Mouse (Mus musculus): ENCODE measurements around the gene Prss42.
"Not testable (repeated sequence)": the region's sequence is repeated elsewhere in the genome, so short reads cannot be mapped to it uniquely, and the experiment has no call there.

Prss42 gene

GRCm38 (mm10) chr9:110788169-110788568, 9.8 kb upstream of the Prss42 start:
- DNase-seq (ENCODE audit: low spot score in 2 of 2) = no peak

- no peak for DNase-seq (ENCODE audit: low spot score in 2 of 2)
Observed at GRCm38 (mm10) chr9:110790462-110790861, 7.5 kb upstream of the Prss42 start.

GRCm38 (mm10) chr9:110797013-110797412, 953 bp upstream of the Prss42 start:
- DNase-seq (ENCODE audit: low spot score in 2 of 2) = no peak

DNA sequence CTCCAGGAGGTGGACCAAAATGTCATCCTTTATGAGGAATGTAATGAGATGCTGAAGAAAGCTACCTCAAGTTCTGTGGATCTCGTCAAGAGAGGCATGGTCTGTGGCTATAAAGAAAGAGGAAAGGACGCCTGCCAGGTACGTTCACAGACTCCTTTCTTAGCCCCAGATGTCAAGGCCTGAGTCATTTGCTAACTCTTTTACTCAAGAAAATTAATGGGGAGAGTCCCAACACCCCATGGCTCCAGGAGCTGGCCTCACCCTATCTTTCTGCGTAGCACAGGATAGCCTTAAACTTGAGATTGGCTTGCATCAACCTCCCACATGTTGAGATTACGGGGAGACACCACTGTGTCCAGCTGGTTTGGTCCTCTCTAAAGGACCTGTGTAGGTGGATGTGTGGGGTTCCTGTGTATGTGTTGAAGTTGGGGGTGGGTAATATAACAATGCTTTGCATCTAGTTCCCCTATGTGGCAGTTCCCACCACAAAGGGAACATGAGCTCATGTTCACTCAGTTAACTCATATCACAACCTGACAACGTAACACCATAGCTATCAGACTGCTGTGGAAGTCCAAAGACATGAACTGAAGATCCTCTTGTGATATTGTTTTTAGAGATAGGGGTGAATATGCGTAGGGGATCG, 3.0 kb downstream of the Prss42 start:
- no peak for DNase-seq (ENCODE audit: low spot score in 2 of 2)

GRCm38 (mm10) chr9:110803294-110803693, 5.3 kb downstream of the Prss42 start:
- no peak for DNase-seq (ENCODE audit: low spot score in 2 of 2)

DNA sequence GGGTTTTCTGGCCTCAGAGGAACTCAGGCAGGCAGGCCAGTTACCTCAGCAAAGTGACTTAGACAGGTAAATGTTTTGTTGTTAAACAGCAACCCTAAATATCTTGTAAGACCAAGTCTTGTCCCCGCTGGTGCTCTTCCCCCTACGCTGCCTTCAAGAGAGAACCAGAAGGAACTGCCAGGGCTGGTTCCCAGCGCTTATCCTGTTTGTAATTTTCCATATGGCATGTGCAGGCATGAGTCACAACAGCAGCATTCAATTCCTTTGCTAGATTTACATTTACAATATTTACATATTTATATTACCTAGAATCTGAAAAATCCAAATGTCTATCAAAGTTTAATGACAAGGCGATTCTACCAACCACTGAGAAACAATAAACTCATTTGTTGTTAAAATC, 12.1 kb downstream of the Prss42 start:
- no peak for DNase-seq (ENCODE audit: low spot score in 2 of 2)

DNA sequence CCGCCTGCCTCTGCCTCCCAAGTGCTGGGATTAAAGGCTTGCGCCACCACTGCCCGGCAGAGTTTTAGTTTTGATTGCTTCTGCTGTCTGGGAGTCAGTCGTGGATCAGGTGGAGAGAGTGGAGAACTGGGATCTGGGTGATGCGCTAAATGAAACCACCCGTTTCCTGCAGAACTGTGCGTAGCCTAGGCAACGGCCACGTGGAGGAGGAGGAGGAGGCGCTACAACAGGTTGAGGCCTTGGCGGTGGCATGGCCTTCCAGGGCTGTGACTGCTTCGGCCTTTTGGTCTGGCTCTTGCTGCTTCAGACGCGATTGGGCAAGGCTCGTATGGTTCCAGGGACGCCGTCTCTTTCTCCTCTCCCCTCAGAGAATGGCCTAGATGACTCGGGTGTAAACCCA, 15.8 kb downstream of the Prss42 start, which contains the start of gene Prss44:
Gene Prss44, plus strand, starts transcription at position 206 of the 400 bp plus-strand sequence.
- no peak for DNase-seq (ENCODE audit: low spot score in 2 of 2)

DNA sequence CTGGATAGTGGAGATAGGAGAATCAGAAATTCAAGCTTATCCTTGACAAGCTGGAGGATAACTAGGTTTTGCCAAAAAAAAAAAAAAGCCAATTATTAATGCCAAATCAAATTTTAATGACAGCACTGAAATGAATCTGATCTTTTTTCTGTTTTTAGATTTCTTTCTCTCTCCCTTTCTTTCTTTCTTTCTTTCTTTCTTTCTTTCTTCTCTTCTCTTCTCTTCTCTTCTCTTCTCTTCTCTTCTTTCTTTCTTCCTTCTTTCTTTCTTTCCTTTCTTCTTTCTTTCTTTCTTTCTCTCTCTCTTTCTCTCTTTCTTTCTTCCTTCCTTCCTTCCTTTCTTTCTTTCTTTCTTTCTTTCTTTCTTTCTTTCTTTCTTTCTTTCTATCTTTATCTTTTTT, 22.6 kb downstream of the Prss42 start:
- not testable (repeated sequence) for DNase-seq (ENCODE audit: low spot score in 2 of 2)

- DNase-seq (ENCODE audit: low spot score in 2 of 2) = no peak
Observed at GRCm38 (mm10) chr9:110821436-110821835, 23.5 kb downstream of the Prss42 start.

DNA sequence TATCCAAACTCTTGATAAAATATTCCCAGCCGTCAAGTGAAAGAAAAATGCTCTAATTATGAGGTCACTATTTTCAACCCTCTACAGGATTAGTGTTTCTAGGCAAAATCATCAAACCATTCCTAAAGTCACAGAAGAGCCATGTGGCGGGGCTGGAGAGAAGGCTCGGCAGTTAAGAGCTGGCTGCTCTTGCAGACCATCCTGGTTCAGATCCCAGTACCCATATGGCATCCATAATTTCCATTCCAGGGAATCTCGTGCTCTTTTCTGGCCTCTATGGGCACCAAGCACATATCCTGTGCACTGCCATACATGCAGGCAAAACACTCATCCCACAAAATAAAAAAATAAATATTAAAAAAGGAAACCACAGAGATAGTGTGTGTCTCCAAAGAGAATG, 27.5 kb downstream of the Prss42 start:
- DNase-seq (ENCODE audit: low spot score in 2 of 2) = no peak

GRCm38 (mm10) chr9:110825832-110826231, 27.9 kb downstream of the Prss42 start:
- DNase-seq (ENCODE audit: low spot score in 2 of 2) = no peak

DNA sequence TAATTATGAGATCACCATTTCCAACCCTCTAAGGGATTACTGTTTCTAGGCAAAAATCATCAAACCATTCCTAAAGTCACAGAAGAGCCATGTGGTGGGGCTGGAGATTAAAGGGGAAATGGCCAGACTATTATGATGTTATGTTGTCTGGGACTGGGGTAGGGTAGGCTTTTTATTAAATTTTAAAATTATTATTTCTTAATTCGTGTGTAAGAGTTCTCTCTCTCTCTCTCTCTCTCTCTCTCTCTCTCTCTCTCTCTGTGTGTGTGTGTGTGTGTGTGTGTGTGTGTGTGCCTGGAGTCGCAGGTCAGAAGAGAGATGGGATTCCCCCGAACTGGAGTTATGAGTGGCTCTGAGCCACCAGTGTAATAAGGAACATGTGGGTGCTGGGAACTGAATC, 28.4 kb downstream of the Prss42 start, which contains the start of gene Prss43:
Gene Prss43, plus strand, starts transcription at position 301 of the 400 bp plus-strand sequence.
- no peak for DNase-seq (ENCODE audit: low spot score in 2 of 2)

DNA sequence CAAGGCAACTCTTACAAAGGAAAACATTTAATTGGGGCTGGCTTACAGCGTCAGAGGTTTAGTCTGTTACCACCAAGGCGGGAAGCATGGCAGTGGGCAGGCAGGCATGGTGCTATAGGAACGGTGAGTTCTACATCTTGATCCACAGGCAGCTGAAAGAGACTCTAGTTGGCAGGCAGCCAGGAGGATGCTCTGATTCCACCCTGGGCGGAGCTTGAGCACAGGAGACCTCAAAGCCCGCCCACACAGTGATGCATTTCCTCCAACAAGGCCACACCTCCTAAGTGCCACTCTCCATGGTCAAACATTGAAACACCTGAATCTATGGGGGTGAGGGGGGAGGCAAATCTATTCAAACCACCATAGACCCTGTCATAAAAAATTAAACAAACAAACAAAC, 35.1 kb downstream of the Prss42 start:
- no peak for DNase-seq (ENCODE audit: low spot score in 2 of 2)

DNA sequence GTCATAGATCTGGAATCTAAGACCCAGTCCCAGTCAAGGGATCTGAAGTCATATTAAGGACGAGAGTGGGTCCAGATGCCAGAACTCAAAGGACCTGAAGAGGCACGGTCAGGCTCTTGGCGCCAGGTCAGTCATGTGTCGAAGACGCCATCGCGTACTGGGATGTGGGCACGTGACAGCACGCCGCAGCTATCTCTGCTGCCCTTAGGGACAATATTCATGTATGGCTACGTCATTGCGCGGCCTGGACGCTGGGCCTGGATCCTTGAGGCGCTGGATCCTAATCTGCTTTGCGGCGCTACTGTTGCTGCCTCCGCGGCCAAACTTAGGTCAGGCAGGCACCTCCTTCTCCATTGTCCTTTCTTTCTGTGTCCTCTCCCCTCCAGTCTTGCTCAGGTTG, 36.4 kb downstream of the Prss42 start, which contains the start of gene Prss45:
Gene Prss45, plus strand, starts transcription at position 178 of the 400 bp plus-strand sequence.
- DNase-seq (ENCODE audit: low spot score in 2 of 2) = no peak

- no peak for DNase-seq (ENCODE audit: low spot score in 2 of 2)
Observed at GRCm38 (mm10) chr9:110834961-110835360, 37.0 kb downstream of the Prss42 start.

DNA sequence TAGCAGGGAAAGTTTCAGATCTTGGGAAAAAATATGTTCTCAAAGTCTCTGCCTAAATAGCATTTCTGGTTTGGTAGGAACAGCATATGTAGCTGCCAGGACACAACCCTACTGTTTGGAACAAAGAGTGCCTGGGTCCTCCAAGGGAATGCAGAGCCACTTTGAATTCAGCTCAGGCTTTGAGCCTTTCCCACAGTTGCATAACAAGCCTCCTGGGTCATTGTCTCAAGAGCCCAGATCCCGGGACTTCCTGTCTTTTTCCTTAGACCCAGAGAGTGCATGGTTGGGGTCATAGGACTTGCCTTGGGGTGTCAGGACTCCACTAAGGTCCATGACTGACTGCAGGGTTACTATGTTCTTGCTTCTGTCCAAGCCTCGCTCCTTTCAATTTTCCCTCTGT, 38.1 kb downstream of the Prss42 start:
- no peak for DNase-seq (ENCODE audit: low spot score in 2 of 2)

DNA sequence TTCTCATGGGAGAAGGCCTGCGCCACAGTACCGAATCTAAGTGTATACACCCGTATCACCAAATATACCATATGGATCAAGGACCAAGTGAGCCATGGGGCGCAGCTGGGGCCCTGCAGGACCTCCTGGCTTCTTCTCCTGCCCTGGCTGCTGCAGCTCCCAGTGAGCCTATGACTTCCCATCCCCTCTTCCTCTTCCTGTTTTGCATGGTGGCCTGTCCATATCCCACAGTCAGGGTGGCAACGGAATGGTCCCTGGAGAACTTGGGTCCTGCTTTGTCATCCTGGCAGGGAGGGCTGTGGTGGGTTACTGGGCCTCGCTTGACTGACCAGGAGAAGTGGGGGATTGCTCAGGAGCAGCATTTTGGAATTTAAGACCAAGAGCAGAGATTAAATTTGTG, 42.9 kb downstream of the Prss42 start:
- DNase-seq (ENCODE audit: low spot score in 2 of 2) = no peak

- no peak for DNase-seq (ENCODE audit: low spot score in 2 of 2)
Observed at GRCm38 (mm10) chr9:110841438-110841837, 43.5 kb downstream of the Prss42 start.

- DNase-seq (ENCODE audit: low spot score in 2 of 2) = no peak
Observed at GRCm38 (mm10) chr9:110844206-110844605, 46.2 kb downstream of the Prss42 start, which contains the start of gene Prss46. Gene Prss46, plus strand, starts transcription at chr9:110844506.

- DNase-seq (ENCODE audit: low spot score in 2 of 2) = no peak
Observed at GRCm38 (mm10) chr9:110849162-110849561, 51.2 kb downstream of the Prss42 start.

Data from urinary bladder, postnatal 36 days (tissue).